Mouse (Mus musculus) ES-E14 (cell line): Measurements from ENCODE around the gene Cul1.

Experiments used
- CHD2 ChIP-seq: IDR thresholded peaks from 2 replicates; pipeline ENCODE4 v1.6.1; 2014; ENCODE audit warnings: mild to moderate bottlenecking, low read depth, low read length, inconsistent platforms
- HCFC1 ChIP-seq: IDR thresholded peaks from 2 replicates; pipeline ENCODE4 v1.6.1; 2012; ENCODE audit warnings: low read length, inconsistent platforms, borderline replicate concordance; ENCODE audit not compliant: insufficient read depth
- MAFK ChIP-seq: IDR thresholded peaks from 2 replicates; pipeline ENCODE4 v1.6.1; 2014; ENCODE audit warnings: mild to moderate bottlenecking, low read depth, low read length, inconsistent platforms; ENCODE audit not compliant: insufficient read depth
- ZC3H11A ChIP-seq: IDR thresholded peaks from 2 replicates; pipeline ENCODE4 v1.6.1; 2012; ENCODE audit warnings: low read depth, mild to moderate bottlenecking, inconsistent platforms, low read length, borderline replicate concordance
- ZNF384 ChIP-seq: IDR thresholded peaks from 2 replicates; pipeline ENCODE4 v1.6.1; 2012; ENCODE audit warnings: low read depth, low read length, inconsistent platforms

DNA sequence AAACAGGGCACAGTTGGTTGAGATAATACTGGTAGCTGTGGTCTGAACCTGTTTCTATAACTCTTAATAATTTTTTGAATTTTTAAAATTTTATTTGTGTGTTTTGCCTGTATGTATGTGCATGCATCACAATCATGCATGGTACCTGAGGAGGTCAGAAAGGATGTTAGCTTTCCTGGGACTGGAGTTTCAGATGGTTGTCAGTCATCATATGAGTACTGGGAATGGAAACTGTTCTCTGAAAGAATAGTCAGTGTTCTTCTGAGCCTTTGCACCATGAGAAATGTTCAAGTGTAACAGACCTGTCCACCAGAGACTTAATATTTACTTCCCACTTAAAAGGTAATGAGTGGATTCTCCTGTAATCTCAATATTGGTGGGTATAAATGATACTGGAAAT is 13.9 kb downstream of the Cul1 start:
- TF ChIP-seq HCFC1 (no peak), MAFK (no peak), ZC3H11A (no peak), CHD2 (no peak), ZNF384 (no peak)
